ENCODE assay signal across 18 mouse cellular contexts in the genomic region with DNA sequence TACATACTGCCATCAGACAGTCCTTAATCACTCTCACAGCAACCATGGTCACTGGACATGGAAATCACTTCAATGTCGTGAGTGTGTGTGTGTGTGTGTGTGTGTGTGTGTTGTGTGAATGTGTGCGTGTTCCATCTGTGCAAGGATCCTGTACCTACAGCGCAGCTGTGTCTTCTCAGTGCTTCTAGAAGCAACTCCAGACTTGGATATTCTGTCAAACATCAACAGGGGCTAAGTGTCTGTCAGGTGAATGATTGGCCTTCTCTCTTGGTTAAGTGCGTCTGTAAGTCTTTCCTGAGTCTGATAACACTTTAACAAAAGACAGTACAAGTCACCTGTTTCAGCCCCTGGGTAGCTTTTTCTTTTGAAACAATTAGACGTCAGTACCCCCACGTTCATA.
"Had no signal": no experiment of that assay in that cellular context is flagged by ENCODE, and none has a peak within 500 bp of the region (broad histone marks: within the 10 kb centered on the region; RNA-seq: fewer than 3 reads in every experiment).

No protein-coding gene starts in this region.

- H3K27me3 ChIP-seq: neural tube, embryonic 13.5 days; neural tube, embryonic 15.5 days had no signal

- H3K4me2 ChIP-seq: lung, embryonic 14.5 days; midbrain, embryonic 12.5 days; neural tube, embryonic 13.5 days; neural tube, embryonic 15.5 days had no signal

- H3K9ac ChIP-seq: lung, embryonic 14.5 days; midbrain, embryonic 12.5 days; neural tube, embryonic 13.5 days; neural tube, embryonic 15.5 days had no signal

- H3K9me3 ChIP-seq: midbrain, embryonic 12.5 days; neural tube, embryonic 13.5 days; neural tube, embryonic 15.5 days had no signal

- H3K4me3 ChIP-seq: midbrain, embryonic 12.5 days; myocyte; neural tube, embryonic 13.5 days; neural tube, embryonic 15.5 days had no signal

- DNase-seq: lung, adult 18-20 months; lung, embryonic 14.5 days; lung, postnatal 10 days; lung, postnatal 4 days; midbrain, embryonic 14.5 days; retina, postnatal 1 day; right cerebral cortex, adult 18-20 months; right cerebral cortex, postnatal 25 days; right cerebral cortex, postnatal 4 days; spleen, adult 18-20 months; thymus, adult 18-20 months; thymus, postnatal 14 days; thymus, postnatal 36 days had no signal

- H3K27ac ChIP-seq: midbrain, embryonic 12.5 days; neural tube, embryonic 13.5 days; neural tube, embryonic 15.5 days had no signal

- H3K36me3 ChIP-seq: midbrain, embryonic 12.5 days; neural tube, embryonic 13.5 days; neural tube, embryonic 15.5 days had no signal

- ATAC-seq: midbrain, embryonic 16.5 days had no signal

- H3K4me1 ChIP-seq: midbrain, embryonic 12.5 days; neural tube, embryonic 13.5 days; neural tube, embryonic 15.5 days had no signal
